Mouse (Mus musculus) neural tube, embryonic 11.5 days (tissue): ENCODE results near the gene H2al1e. TPM values are rescaled to one million over a fixed set of nuclear protein-coding genes. Genes with fewer than 3 reads are reported as not detected.
"Not testable (repeated sequence)": the region's sequence is repeated elsewhere in the genome, so short reads cannot be mapped to it uniquely, and the experiment has no call there.

Experiments used
- ATAC-seq: fragments of 200-750 bp; cut with Nextera tagmentation; 2 replicates; pipeline ENCODE4 v1.8.0; 2017; ENCODE audit warnings: moderate number of reproducible peaks, mild to moderate bottlenecking, moderate TSS enrichment, moderate library complexity; ENCODE audit not compliant: insufficient read depth, low FRiP score, low TSS enrichment
- DNase-seq: peaks from one replicate; pipeline ENCODE4 v3.0.0-alpha.2; 2015; ENCODE audit warnings: low spot score
- H3K27ac ChIP-seq: fragments of 300-500 bp; sonication (generic); 2 replicates; pipeline ENCODE4 v1.5.1; 2014; ENCODE audit warnings: low read depth, mild to moderate bottlenecking, low read length
- H3K27me3 ChIP-seq: fragments of 300-500 bp; sonication (generic); 2 replicates; pipeline ENCODE4 v1.6.1; 2014; ENCODE audit warnings: mild to moderate bottlenecking, low read length, mixed read lengths; ENCODE audit not compliant: control insufficient read depth, insufficient read depth
- H3K36me3 ChIP-seq: fragments of 300-500 bp; sonication (generic); 2 replicates; pipeline ENCODE4 v1.6.1; 2014; ENCODE audit warnings: mild to moderate bottlenecking, low read length, moderate library complexity, mixed read lengths; ENCODE audit not compliant: control insufficient read depth, insufficient read depth
- H3K4me1 ChIP-seq: fragments of 300-500 bp; sonication (generic); 2 replicates; pipeline ENCODE4 v1.6.1; 2014; ENCODE audit warnings: low read length, mixed read lengths; ENCODE audit not compliant: control insufficient read depth, insufficient read depth
- H3K4me2 ChIP-seq: fragments of 300-500 bp; sonication (generic); 2 replicates; pipeline ENCODE4 v1.6.1; 2014; ENCODE audit warnings: low read depth, mild to moderate bottlenecking, moderate library complexity
- H3K4me3 ChIP-seq: fragments of 300-500 bp; sonication (generic); 2 replicates; pipeline ENCODE4 v1.5.1; 2014; ENCODE audit warnings: low read depth, low read length
- H3K9ac ChIP-seq: fragments of 300-500 bp; sonication (generic); 2 replicates; pipeline ENCODE4 v1.6.1; 2014; ENCODE audit warnings: mild to moderate bottlenecking, low read length
- H3K9me3 ChIP-seq: fragments of 300-500 bp; sonication (generic); 2 replicates; pipeline ENCODE4 v1.6.1; 2016; ENCODE audit warnings: low read length; ENCODE audit not compliant: control insufficient read depth
- WGBS: fragments of 180-500 bp; shearing (Covaris S2); extraction: QIAGEN DNeasy Blood & Tissue Kit; methylation state at CpG from one replicate; pipeline ENCODE4 v1.1.7; 2014; 5-methylcytosine and 5-hydroxymethylcytosine counted together
- polyA plus RNA-seq: library from polyadenylated mRNA; unstranded; fragments of >200 nt; fragmentation: Nextera tagmentation; extraction: Ambion mirVana; gene quantifications from 2 replicates; pipeline ENCODE4 v1.2.1, GENCODE M21; 2014

H2al1e gene
- polyA plus RNA-seq, result not detected in 2 replicates

DNA sequence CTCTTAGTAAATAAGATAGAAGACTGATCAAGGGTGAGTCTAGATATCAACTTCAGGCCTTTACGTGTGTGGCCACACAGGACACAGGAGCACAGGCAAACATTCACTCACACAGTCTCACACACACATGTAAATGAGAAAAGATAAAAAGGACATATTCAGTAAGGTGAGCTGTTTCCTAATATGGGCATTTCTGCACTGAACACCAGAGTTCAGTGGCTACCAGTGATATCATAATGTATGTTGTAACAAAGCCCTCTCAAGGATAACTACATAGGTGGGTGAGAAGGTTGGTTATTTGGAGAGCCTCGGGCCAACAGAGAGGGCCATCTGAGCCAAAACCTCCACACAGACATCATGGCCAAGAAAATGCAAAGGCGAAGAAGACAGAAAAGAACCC is at the start of gene H2al1e:
Gene H2al1e (plus strand): TSS at position 301 of the 400 bp plus-strand sequence.
- H3K4me2 ChIP-seq, H3K9me3 ChIP-seq, H3K36me3 ChIP-seq, H3K4me3 ChIP-seq, H3K27me3 ChIP-seq, H3K9ac ChIP-seq, ATAC-seq, H3K4me1 ChIP-seq, H3K27ac ChIP-seq, DNase-seq: not testable (repeated sequence)
- no CpG with 5 or more reads among the region's 3 CpGs for WGBS

DNA sequence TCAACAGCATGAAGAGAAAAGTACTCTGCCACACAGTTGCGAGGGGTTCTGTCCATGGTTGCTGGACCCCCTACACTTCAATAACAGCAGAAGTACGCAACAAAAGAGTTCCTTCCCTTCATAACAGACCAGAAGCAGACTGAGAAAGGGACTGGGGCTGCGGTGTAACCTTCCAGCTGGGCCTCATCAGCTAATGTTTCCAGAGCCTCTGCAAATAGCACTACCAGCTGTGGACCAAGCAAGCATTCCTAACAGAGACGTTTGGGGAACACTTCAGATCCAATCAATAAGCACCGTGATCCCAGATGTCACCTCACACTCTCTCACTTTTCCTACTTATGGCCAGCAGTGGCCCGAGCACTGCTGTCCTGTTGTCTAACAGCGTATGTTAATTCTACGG is 46.8 kb upstream of the H2al1e start:
- Histone ChIP-seq H3K4me3 (no peak overlapping the region), H3K9me3 (no peaks in the 10 kb centered on the region), H3K4me1 (no peaks in the 10 kb centered on the region), H3K27me3 (no peaks in the 10 kb centered on the region), H3K9ac (no peak overlapping the region), H3K36me3 (no peaks in the 10 kb centered on the region), H3K4me2 (no peak overlapping the region), H3K27ac (no peak overlapping the region)
- DNase-seq, result no peak
- 73% methylated on average over 8 of the region's 8 CpGs for WGBS
- ATAC-seq, result no peak

DNA sequence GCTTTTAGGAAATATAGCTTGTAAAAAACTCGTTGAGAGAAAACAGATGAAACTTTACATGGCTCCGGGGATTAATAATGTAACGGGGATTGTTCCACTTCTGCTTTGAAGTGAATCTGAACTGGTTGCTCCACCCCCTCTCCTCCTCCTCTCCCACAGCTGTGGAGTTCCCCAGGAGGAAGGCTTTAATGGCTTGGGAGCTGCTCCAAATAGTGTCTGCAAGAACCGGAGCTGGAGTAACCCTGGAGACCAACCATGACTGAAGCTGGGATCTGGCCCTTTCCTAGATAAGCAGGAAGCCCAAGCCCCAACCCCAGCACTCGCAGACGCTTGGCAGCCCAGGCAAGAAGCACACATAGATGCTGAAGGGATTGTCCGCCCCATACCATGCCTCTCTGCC is 43.9 kb upstream of the H2al1e start:
- Histone ChIP-seq H3K36me3 (no peaks in the 10 kb centered on the region), H3K27ac (no peak overlapping the region), H3K9me3 (no peaks in the 10 kb centered on the region), H3K9ac (no peak overlapping the region), H3K4me2 (no peak overlapping the region), H3K4me1 (no peaks in the 10 kb centered on the region), H3K27me3 (no peaks in the 10 kb centered on the region), H3K4me3 (no peak overlapping the region)
- no peak for DNase-seq
- ATAC-seq, result no peak
- WGBS, result 69% methylated on average over 7 of the region's 7 CpGs

DNA sequence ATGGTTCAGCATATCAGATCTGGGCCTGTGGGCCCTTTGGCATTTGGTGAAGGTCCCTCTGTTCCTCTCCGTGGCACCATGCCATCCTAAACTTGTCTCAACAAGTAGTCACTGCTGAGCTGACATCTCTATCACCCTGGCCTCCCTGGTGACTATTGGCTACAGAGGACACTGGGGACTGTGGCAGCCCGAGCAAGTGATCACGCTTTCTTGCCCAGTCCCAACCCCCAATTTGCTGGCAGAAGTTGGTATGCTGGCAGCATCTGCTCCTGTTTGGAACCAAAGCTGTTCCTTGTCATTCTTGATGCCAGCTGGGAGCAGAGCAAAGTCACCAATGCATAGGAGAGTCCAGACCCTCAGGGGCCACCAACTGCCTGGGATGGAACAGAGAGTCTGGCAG is 42.7 kb upstream of the H2al1e start:
- WGBS, result 86% methylated on average over 3 of the region's 3 CpGs
- no peak overlapping the region for H3K27ac ChIP-seq
- no peak for DNase-seq

DNA sequence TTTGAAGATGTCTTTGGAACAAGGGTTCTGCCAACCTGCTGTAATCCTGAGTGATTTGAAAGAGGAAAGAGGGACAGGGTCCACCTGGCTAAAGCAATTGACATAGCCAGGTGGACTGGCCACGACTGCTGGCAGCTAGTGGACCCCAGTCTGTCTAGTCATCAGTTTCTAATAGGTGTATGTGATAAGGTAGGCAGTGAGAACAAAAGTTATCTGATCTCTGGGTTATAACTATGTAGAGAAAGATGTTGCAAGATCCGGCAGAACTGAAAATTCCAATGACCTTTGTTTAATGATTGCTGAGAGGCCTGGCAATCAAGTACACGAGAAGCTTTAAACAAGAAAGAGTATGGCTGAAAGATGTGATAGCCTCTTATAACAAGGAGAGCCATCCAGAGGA is 38.5 kb upstream of the H2al1e start:
- H3K9me3 ChIP-seq, result no peaks in the 10 kb centered on the region
- no peaks in the 10 kb centered on the region for H3K4me1 ChIP-seq
- no peak overlapping the region for H3K4me2 ChIP-seq
- no peak overlapping the region for H3K27ac ChIP-seq
- DNase-seq, result no peak
- no peaks in the 10 kb centered on the region for H3K27me3 ChIP-seq
- H3K9ac ChIP-seq, result no peak overlapping the region
- H3K36me3 ChIP-seq, result no peaks in the 10 kb centered on the region
- no peak overlapping the region for H3K4me3 ChIP-seq
- ATAC-seq, result no peak
- WGBS, result 84% methylated on average over 3 of the region's 3 CpGs

More for the DNA sequence above, 42.7 kb upstream of the H2al1e start:
- Histone ChIP-seq H3K4me3 (no peak overlapping the region), H3K4me1 (no peaks in the 10 kb centered on the region), H3K36me3 (no peaks in the 10 kb centered on the region), H3K9ac (no peak overlapping the region), H3K4me2 (no peak overlapping the region), H3K9me3 (no peaks in the 10 kb centered on the region), H3K27me3 (no peaks in the 10 kb centered on the region)
- ATAC-seq, result no peak

DNA sequence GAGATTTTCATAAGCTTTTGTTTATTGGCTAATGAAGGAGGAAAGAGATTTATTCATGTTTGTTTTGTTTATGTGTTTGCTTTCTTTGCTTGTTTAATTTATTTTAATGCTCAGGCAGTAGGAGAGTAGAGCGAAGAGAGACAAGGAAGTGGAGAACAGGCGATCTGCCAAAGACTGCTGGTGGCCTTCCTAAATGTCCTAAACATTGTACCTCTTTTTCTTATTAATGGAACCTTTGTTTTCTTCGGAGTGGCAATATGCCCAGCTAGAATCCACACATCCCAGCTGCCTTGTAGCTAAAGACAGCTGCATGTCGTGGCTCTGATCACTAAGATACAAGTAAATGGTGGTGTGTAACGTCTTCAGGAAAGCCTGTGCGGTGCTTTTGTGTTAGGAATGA is 34.7 kb upstream of the H2al1e start:
- ATAC-seq, result no peak
- Histone ChIP-seq H3K27me3 (no peaks in the 10 kb centered on the region), H3K9ac (no peak overlapping the region)

DNA sequence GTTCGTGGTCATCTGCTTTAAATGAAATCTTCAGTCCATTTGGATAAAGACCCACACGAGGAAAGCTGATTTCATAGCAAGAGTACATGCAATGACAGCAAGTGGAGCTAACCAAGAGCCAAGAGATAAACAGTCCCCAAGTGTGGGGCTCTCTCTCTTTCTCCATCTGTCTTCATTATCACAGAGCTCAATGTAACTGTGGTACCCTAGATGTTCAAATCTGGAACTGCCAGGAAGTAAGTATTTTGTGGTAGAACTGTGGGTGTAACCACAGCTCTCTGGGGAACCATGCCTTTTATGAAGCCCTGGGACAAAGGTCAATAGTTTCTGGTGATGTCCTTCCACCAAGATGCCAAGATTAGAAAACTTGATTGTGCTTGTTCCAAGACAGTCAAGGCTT is 31.0 kb upstream of the H2al1e start:
- Histone ChIP-seq H3K27ac (no peak overlapping the region), H3K4me1 (no peaks in the 10 kb centered on the region), H3K36me3 (no peaks in the 10 kb centered on the region), H3K9ac (no peak overlapping the region), H3K4me2 (no peak overlapping the region), H3K9me3 (no peaks in the 10 kb centered on the region), H3K4me3 (no peak overlapping the region), H3K27me3 (no peaks in the 10 kb centered on the region)
- DNase-seq (no peak), ATAC-seq (no peak)
- WGBS, result 68% methylated on average over 2 of the region's 2 CpGs

More for the DNA sequence above, 34.7 kb upstream of the H2al1e start:
- H3K4me1 ChIP-seq, result no peaks in the 10 kb centered on the region
- no peak overlapping the region for H3K4me3 ChIP-seq
- H3K36me3 ChIP-seq, result no peaks in the 10 kb centered on the region
- no peak for DNase-seq
- WGBS, result 77% methylated on average over 6 of the region's 6 CpGs
- H3K4me2 ChIP-seq, result no peak overlapping the region
- no peaks in the 10 kb centered on the region for H3K9me3 ChIP-seq
- H3K27ac ChIP-seq, result no peak overlapping the region

DNA sequence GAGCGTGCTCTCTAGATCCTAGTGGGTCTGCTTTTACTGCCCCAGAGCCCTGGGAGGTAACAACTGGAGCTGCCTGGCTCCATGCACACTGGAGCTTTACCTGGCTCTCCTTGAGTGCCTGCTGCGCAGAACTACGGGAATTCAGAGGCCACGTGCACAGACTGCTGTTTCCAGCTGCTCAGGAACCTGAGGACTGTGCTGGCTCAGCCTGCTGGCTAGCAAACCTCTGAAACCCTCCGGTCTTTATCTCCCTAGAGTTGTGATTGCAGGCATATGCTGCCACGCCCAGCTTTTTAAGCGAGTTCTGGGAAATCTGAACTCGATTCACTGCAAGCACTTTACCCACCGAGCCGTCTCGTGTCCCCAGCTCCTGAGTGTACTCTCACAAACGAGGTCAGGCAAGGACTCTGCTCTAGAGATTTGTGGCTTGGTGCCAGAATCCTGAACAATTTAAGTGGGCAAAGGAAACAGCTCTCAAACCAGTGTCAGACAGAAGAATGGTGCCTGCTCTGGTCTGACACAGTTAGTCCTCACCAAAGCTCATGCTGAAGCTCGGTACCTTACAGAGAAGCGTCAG is 23.3 kb upstream of the H2al1e start:
- no peak overlapping the region for H3K9ac ChIP-seq
- no peak overlapping the region for H3K4me2 ChIP-seq
- DNase-seq, result no peak
- no peaks in the 10 kb centered on the region for H3K9me3 ChIP-seq
- H3K27ac ChIP-seq, result no peak overlapping the region
- WGBS, result 79% methylated on average over 14 of the region's 14 CpGs
- no peaks in the 10 kb centered on the region for H3K27me3 ChIP-seq
- no peak for ATAC-seq
- no peak overlapping the region for H3K4me3 ChIP-seq
- H3K4me1 ChIP-seq, result no peaks in the 10 kb centered on the region
- no peaks in the 10 kb centered on the region for H3K36me3 ChIP-seq

DNA sequence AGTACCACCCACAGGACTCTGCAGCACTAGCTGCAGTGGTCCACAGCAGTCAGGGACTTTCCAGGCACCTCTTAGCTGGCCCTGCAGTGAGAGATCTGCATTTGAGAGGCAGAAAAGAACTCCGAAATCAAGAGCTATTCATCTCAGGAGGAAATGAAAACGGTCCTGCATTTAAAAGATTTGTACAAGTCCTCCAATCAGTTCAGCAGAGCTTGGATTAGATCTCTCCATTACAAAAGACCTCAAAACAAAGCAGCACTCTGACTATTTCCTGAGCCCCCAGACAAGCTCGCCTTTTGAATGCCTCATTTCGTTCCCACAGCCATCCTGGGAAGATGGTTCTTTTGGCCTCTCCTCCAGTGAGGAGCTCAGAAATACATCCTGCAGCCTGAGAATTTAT is 22.5 kb upstream of the H2al1e start:
- 67% methylated on average over 4 of the region's 4 CpGs for WGBS

More for the DNA sequence above, 22.5 kb upstream of the H2al1e start:
- no peak for DNase-seq
- H3K4me1 ChIP-seq, result no peaks in the 10 kb centered on the region
- H3K4me3 ChIP-seq, result no peak overlapping the region
- H3K4me2 ChIP-seq, result no peak overlapping the region
- H3K9me3 ChIP-seq, result no peaks in the 10 kb centered on the region
- H3K9ac ChIP-seq, result no peak overlapping the region
- H3K27ac ChIP-seq, result no peak overlapping the region
- no peaks in the 10 kb centered on the region for H3K36me3 ChIP-seq
- no peak for ATAC-seq
- H3K27me3 ChIP-seq, result no peaks in the 10 kb centered on the region
